Mouse (Mus musculus) bone marrow, adult 2 months (tissue): ENCODE measurements around the gene Marc2. TPM values are rescaled to one million over a fixed set of nuclear protein-coding genes. Genes with fewer than 3 reads are reported as not detected.

Experiments
- H3K27ac ChIP-seq: fragments of 200-500 bp; 2 replicates; pipeline ENCODE4 v1.5.1; 2012; ENCODE audit warnings: low read depth, mild to moderate bottlenecking, control low read depth, inconsistent platforms, low read length; ENCODE audit not compliant: control insufficient read depth, poor library complexity, insufficient read depth
- H3K4me1 ChIP-seq: fragments of 200-500 bp; 2 replicates; pipeline ENCODE4 v1.6.1; 2011; ENCODE audit warnings: low read length; ENCODE audit not compliant: control insufficient read depth, insufficient read depth
- H3K4me3 ChIP-seq: fragments of 200-500 bp; replicated peaks from 2 replicates; pipeline ENCODE3; 2011; ENCODE audit warnings: mild to moderate bottlenecking, low read depth, low read length, control low read depth; ENCODE audit not compliant: control insufficient read depth
- CTCF ChIP-seq: fragments of 200-500 bp; IDR thresholded peaks from 2 replicates; pipeline ENCODE4 v1.5.1; 2011; ENCODE audit warnings: low read length, control low read depth; ENCODE audit not compliant: control insufficient read depth, insufficient read depth
- POLR2A ChIP-seq: fragments of 200-500 bp; IDR thresholded peaks from 2 replicates; pipeline ENCODE4 v1.6.1; 2011; ENCODE audit warnings: low read depth, mild to moderate bottlenecking, control low read depth, low read length, borderline replicate concordance; ENCODE audit not compliant: control insufficient read depth
- WGBS: fragments of 180-500 bp; shearing (Covaris S2); methylation state at CpG from one replicate; pipeline ENCODE4 v1.1.7; 2018; 5-methylcytosine and 5-hydroxymethylcytosine counted together
- polyA plus RNA-seq: library from polyadenylated mRNA; stranded (reverse); fragments of >200 nt; gene quantifications from 2 replicates; pipeline ENCODE4 v1.2.4, GENCODE M21; 2011; ENCODE audit warnings: low replicate concordance; ENCODE audit not compliant: missing spikeins, insufficient read depth, insufficient read length

Gene Marc2
- polyA plus RNA-seq, 1 experiment, result 103 TPM

- TF ChIP-seq CTCF, result no peak
- TF ChIP-seq POLR2A, result no peak
- 48% methylated on average over 13 of the region's 13 CpGs for WGBS
- Histone ChIP-seq H3K4me1 (no peaks in the 10 kb centered on the region), H3K27ac (no peak overlapping the region), H3K4me3 (no peak overlapping the region)
These were observed 59.7 kb downstream of the Marc2 start for GRCm38 (mm10) chr1:184786376-184787151.

GRCm38 (mm10) chr1:184783641-184784040 lies 62.6 kb downstream of the Marc2 start:
- no peaks in the 10 kb centered on the region for H3K4me1 ChIP-seq
- TF ChIP-seq CTCF (no peak), POLR2A (no peak)
- H3K27ac ChIP-seq, result no peak overlapping the region
- 25% methylated on average over 4 of the region's 4 CpGs for WGBS
- no peak overlapping the region for H3K4me3 ChIP-seq

GRCm38 (mm10) chr1:184782161-184782513 lies 64.1 kb downstream of the Marc2 start:
- no peaks in the 10 kb centered on the region for H3K4me1 ChIP-seq
- no peak for TF ChIP-seq CTCF
- no peak for TF ChIP-seq POLR2A
- no peak overlapping the region for H3K4me3 ChIP-seq
- WGBS, result 88% methylated on average over 14 of the region's 14 CpGs
- no peak overlapping the region for H3K27ac ChIP-seq

GRCm38 (mm10) chr1:184781286-184782160 lies 64.7 kb downstream of the Marc2 start:
- WGBS, result 40% methylated on average over 10 of the region's 10 CpGs
- H3K27ac ChIP-seq, result no peak overlapping the region
- no peak overlapping the region for H3K4me3 ChIP-seq
- TF ChIP-seq POLR2A (no peak), CTCF (no peak)
- no peaks in the 10 kb centered on the region for H3K4me1 ChIP-seq

GRCm38 (mm10) chr1:184778157-184778556 lies 68.1 kb downstream of the Marc2 start:
- WGBS, result 85% methylated on average over 6 of the region's 6 CpGs
- H3K27ac ChIP-seq, result no peak overlapping the region
- H3K4me3 ChIP-seq, result no peak overlapping the region
- no peaks in the 10 kb centered on the region for H3K4me1 ChIP-seq
- TF ChIP-seq CTCF, result no peak
- no peak for TF ChIP-seq POLR2A

- H3K4me1 ChIP-seq, result no peaks in the 10 kb centered on the region
- H3K4me3 ChIP-seq, result no peak overlapping the region
- no peak overlapping the region for H3K27ac ChIP-seq
- TF ChIP-seq POLR2A, result no peak
- TF ChIP-seq CTCF, result no peak
- 43% methylated on average over 22 of the region's 22 CpGs for WGBS
These were observed 69.0 kb downstream of the Marc2 start for GRCm38 (mm10) chr1:184777061-184777795.

GRCm38 (mm10) chr1:184775289-184775688 lies 71.0 kb downstream of the Marc2 start:
- H3K4me3 ChIP-seq, result no peak overlapping the region
- no peaks in the 10 kb centered on the region for H3K4me1 ChIP-seq
- H3K27ac ChIP-seq, result no peak overlapping the region
- 71% methylated on average over 9 of the region's 9 CpGs for WGBS
- no peak for TF ChIP-seq CTCF
- no peak for TF ChIP-seq POLR2A

- H3K4me3 ChIP-seq, result no peak overlapping the region
- TF ChIP-seq POLR2A (no peak), CTCF (no peak)
- H3K27ac ChIP-seq, result no peak overlapping the region
- 13% methylated on average over 9 of the region's 9 CpGs for WGBS
- no peaks in the 10 kb centered on the region for H3K4me1 ChIP-seq
These were observed 74.4 kb downstream of the Marc2 start for GRCm38 (mm10) chr1:184771891-184772249.
